Mouse (Mus musculus) forebrain, embryonic 12.5 days (tissue): ENCODE measurements around the gene Tor4a. TPM values are rescaled to one million over a fixed set of nuclear protein-coding genes. Genes with fewer than 3 reads are reported as not detected.

Experiments used
- ATAC-seq: fragments of 200-750 bp; cut with Nextera tagmentation; 2 replicates; pipeline ENCODE4 v1.8.0; 2017; ENCODE audit warnings: moderate TSS enrichment; ENCODE audit not compliant: low FRiP score
- H3K27ac ChIP-seq: fragments of 300-500 bp; sonication (generic); 2 replicates; pipeline ENCODE4 v1.5.1; 2016; ENCODE audit warnings: mild to moderate bottlenecking
- H3K27me3 ChIP-seq: fragments of 300-500 bp; sonication (generic); 2 replicates; pipeline ENCODE4 v1.6.1; 2016; ENCODE audit warnings: mild to moderate bottlenecking
- H3K36me3 ChIP-seq: fragments of 300-500 bp; sonication (generic); replicated peaks from 2 replicates; pipeline ENCODE4 v1.6.1; 2016; ENCODE audit warnings: mild to moderate bottlenecking
- H3K4me1 ChIP-seq: fragments of 300-500 bp; sonication (generic); 2 replicates; pipeline ENCODE4 v1.6.1; 2016
- H3K4me2 ChIP-seq: fragments of 300-500 bp; sonication (generic); 2 replicates; pipeline ENCODE4 v1.6.1; 2016; ENCODE audit warnings: mild to moderate bottlenecking, moderate library complexity
- H3K4me3 ChIP-seq: fragments of 300-500 bp; sonication (generic); replicated peaks from 2 replicates; pipeline ENCODE4 v1.5.1; 2016; ENCODE audit warnings: mild to moderate bottlenecking
- H3K9ac ChIP-seq: fragments of 300-500 bp; sonication (generic); 2 replicates; pipeline ENCODE4 v1.6.1; 2016; ENCODE audit warnings: mild to moderate bottlenecking
- H3K9me3 ChIP-seq: fragments of 300-500 bp; sonication (generic); 2 replicates; pipeline ENCODE4 v1.6.1; 2016
- WGBS: fragments of 180-500 bp; shearing (Covaris S2); methylation state at CpG from one replicate; pipeline ENCODE4 v1.1.7; 2016; 5-methylcytosine and 5-hydroxymethylcytosine counted together
- polyA plus RNA-seq: library from polyadenylated mRNA; unstranded; fragments of >200 nt; fragmentation: Nextera tagmentation; extraction: Ambion mirVana; gene quantifications from 2 replicates; pipeline ENCODE4 v1.2.1, GENCODE M21; 2016

The Tor4a gene
- polyA plus RNA-seq, 1 experiment from 2014 or later = 1.0 TPM

DNA sequence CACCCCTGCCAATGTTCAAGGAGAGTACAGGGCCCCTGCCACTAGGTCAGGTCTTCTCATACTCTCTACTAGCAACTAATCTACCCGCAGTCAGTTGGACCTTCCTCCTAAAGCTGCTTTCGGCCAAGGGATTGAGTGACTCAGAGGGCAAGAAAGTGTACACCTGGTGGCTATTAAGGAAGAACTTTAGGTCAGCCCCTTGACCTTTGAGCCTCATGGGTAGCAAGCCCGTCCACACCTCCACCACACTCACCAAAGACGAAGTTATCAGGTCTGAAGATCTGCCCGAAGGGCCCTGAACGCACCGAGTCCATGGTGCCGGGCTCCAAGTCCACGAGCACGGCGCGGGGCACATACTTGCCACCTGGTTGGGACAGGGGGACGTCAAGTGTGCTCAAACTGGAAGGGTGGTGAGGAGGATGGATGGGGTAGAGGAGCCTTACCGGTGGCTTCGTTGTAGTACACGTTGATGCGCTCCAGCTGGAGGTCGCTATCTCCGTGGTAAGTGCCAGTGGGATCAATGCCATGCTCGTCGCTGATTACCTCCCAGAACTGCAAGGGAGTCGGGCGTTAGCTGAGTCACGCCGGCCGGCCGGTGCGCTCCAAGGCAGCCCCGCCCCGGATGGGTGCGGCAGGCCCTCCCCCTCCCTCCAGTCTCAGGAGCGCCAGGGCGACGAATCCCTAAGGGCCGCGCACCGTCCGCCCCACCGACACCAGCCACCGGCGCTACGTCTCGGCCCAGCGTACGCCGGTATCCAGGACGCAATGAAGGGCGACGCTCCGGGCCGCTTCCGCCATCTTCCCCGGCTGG lies 27.2 kb upstream of the Tor4a start:
- Histone ChIP-seq H3K9ac (peak overlapping the region; percentile 84), H3K27me3 (peaks cover under 1% of the 10 kb centered on the region; the same call in 1 of the 2 replicates), H3K4me1 (peaks cover 19% of the 10 kb centered on the region), H3K27ac (peak overlapping the region; percentile 94), H3K4me2 (peak overlapping the region; percentile 93), H3K36me3 (peaks cover 13% of the 10 kb centered on the region), H3K4me3 (peak overlapping the region; percentile 90), H3K9me3 (no peaks in the 10 kb centered on the region)
- peak; percentile 45 for ATAC-seq
- 2% methylated on average over 53 of the region's 53 CpGs for WGBS

DNA sequence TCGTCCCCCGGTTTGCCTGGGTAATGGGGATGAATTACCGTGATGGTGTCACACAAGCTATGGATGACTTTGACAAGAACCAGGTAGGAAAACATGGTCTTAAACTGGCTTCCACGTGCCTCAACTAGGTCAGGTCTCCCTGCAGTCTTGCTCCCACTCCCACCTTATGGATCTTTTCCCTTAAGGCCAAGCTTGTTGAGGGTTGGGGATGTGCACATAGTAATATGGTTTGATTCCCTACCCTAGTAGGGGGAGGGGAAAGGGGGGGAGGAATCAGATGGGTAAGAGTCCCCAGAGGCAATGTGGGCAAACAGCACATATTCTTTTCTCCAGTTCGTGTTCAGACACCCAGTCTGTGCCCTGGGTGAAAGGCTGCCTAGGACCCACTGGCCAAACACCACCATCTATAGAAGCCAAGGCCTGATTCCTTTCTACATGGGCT lies 24.7 kb upstream of the Tor4a start:
- Histone ChIP-seq H3K36me3 (peaks cover 13% of the 10 kb centered on the region), H3K9ac (no peak overlapping the region), H3K9me3 (no peaks in the 10 kb centered on the region), H3K27me3 (no peaks in the 10 kb centered on the region), H3K4me3 (no peak overlapping the region), H3K4me2 (no peak overlapping the region), H3K27ac (no peak overlapping the region), H3K4me1 (peaks cover 16% of the 10 kb centered on the region)
- WGBS = 74% methylated on average over 5 of the region's 5 CpGs
- no peak for ATAC-seq

DNA sequence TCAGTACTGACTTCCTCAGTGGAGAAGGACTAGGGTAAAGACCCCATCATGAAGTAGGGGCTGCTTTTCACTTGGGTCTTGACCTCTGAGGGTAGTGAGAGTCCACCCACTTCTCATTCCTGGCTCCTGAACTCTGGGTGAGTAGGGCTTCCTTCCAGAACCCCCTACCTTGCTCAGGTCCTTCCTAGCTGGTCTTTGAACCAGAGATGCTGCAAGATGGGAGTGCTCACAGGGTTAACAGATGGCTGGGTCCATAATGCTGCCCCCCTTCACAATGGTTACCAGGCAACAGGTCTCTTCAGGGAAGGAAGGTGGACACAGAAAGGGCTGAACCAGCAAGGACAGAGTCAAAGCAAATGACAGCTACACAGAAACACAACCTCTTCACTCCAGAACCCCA lies 21.8 kb upstream of the Tor4a start, which contains the start of gene Fam166a:
Gene Fam166a (plus strand): TSS at position 301 of the 400 bp plus-strand sequence.
- ATAC-seq = no peak
- Histone ChIP-seq H3K27me3 (0 out of 2 replicates have a peak, but pooled peaks cover 3% of the 10 kb centered on the region), H3K4me1 (peaks cover 4% of the 10 kb centered on the region), H3K9ac (no peak within 1 kb of the TSS), H3K36me3 (peaks cover 13% of the 10 kb centered on the region), H3K9me3 (no peaks in the 10 kb centered on the region), H3K4me3 (no peak within 1 kb of the TSS), H3K27ac (no peak within 1 kb of the TSS), H3K4me2 (no peak within 1 kb of the TSS)

DNA sequence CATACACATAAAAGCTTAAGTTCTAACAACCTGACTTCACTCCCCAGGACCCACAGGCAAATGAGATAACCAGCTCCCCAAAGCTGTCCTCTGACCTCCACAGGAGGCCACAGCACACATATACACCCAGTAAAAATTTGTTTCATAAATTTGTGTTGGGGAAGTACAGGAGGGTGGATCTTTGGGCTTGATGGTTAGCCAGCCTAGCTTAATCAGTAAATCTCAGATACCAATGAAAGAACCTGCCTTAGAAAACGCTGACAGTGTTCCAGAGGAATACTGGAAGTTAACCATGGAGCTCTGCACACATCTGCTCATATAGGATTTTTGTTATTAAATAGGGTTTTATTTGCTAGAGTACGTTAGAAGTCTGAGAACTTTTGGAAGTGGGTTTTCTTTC lies 21.0 kb upstream of the Tor4a start:
- H3K36me3 ChIP-seq = peaks cover 13% of the 10 kb centered on the region
- H3K9me3 ChIP-seq = no peaks in the 10 kb centered on the region
- no peak overlapping the region for H3K4me2 ChIP-seq
- WGBS = 71% methylated on average over 2 of the region's 2 CpGs
- no peaks in the 10 kb centered on the region; the same call in 1 of the 2 replicates for H3K4me1 ChIP-seq
- H3K27me3 ChIP-seq = peaks cover 10% of the 10 kb centered on the region; the same call in 1 of the 2 replicates
- H3K9ac ChIP-seq = no peak overlapping the region
- H3K27ac ChIP-seq = no peak overlapping the region
- H3K4me3 ChIP-seq = no peak overlapping the region
- no peak for ATAC-seq

DNA sequence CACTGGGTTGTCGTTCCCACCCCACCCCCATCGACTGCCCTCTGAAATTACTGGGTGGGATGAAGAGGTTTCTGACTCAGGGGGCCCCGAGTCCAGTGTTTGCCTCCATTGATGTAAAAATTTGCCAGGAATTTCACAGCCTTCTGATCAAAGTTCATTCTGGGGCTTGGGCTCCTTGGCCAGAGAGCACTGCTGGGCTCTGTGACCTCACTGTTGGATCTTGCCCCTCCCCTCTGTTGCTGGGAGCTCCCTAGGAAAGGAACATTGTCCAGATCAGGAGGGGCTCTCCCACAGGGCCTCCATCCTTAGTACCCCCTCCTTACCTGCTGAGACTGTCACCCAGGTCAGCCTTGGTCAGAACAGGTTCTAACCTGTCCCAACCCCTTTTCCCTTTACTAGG lies 17.8 kb upstream of the Tor4a start, which contains the start of gene Stpg3:
Gene Stpg3 (minus strand): TSS at position 194 of the 400 bp plus-strand sequence.
- no peaks in the 10 kb centered on the region for H3K9me3 ChIP-seq
- H3K9ac ChIP-seq = no peak within 1 kb of the TSS
- 75% methylated on average over 3 of the region's 3 CpGs for WGBS
- H3K4me3 ChIP-seq = no peak within 1 kb of the TSS
- no peak within 1 kb of the TSS for H3K27ac ChIP-seq
- no peak within 1 kb of the TSS for H3K4me2 ChIP-seq
- peaks cover 12% of the 10 kb centered on the region; the same call in 1 of the 2 replicates for H3K27me3 ChIP-seq
- no peak for ATAC-seq
- no peaks in the 10 kb centered on the region for H3K36me3 ChIP-seq
- H3K4me1 ChIP-seq = peaks cover 16% of the 10 kb centered on the region

DNA sequence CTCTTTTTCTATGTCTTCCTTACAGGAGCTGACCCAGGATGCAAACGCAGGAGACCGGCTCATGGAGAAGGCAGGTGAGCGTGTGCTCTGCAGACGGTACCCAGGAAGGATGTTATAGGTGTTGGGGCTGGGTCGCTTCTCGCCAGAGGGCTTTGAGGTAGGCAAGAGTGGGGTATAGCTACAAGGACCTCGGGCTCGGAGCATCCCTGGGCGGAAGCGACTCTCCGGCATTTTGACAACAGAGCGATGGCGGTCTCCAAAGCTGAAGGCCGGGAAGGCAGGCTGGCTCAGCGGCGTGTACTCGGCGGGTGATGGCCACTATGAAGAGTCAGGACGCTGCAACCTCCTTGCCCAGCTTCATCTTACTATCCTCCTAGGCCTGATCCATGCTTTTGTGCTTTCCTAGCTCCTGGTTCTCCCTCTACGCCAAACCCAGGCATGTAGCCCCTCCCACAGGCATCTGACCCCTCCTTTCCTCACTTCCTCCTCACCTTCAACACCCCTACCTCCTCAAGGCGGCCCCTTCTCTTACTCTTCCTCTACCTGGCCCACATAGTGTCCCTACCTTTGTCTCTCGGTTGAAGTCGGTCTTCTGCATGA lies 16.7 kb upstream of the Tor4a start:
- ATAC-seq = no peak
- peaks cover 12% of the 10 kb centered on the region; the same call in 1 of the 2 replicates for H3K27me3 ChIP-seq
- no peak overlapping the region for H3K9ac ChIP-seq
- H3K36me3 ChIP-seq = 0 out of 2 replicates have a peak, but pooled peaks cover 7% of the 10 kb centered on the region
- 65% methylated on average over 23 of the region's 23 CpGs for WGBS
- no peak overlapping the region for H3K27ac ChIP-seq
- H3K9me3 ChIP-seq = no peaks in the 10 kb centered on the region
- peaks cover 23% of the 10 kb centered on the region for H3K4me1 ChIP-seq
- no peak overlapping the region for H3K4me3 ChIP-seq
- H3K4me2 ChIP-seq = no peak overlapping the region

DNA sequence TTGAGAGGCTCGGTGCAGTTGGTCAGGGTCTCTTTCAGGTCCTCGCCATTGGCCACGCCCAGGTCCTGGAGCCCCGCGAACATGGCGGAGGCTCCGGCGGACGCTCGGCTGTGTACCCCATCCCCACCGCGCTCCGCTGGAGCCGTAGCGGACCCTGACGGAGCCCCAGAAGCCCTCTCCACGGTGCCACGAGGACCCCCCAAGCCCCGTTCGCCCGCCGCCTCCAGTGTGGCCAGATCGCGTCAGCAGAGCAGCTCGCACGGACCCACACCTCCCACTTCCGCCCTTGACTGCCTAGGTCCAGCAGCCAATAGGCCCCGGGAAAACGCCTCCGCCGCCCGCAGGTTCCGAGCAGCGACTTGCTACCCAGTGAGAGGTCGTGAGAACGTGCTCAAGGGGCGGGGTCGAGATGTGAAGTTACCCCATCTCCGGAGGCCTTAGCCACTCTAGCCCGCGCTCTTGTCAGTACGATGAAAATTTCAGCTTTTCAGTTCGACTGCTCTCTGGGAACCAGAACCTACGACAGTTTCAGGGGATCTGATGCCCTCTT lies 14.5 kb upstream of the Tor4a start, which contains the start of gene Nelfb:
Gene Nelfb (minus strand): TSS at position 369 of the 550 bp plus-strand sequence.
- Histone ChIP-seq H3K9ac (peak within 1 kb of the TSS; percentile 86), H3K4me3 (peak within 1 kb of the TSS; percentile 86), H3K9me3 (no peaks in the 10 kb centered on the region), H3K36me3 (peaks cover 28% of the 10 kb centered on the region), H3K4me1 (peaks cover 25% of the 10 kb centered on the region), H3K27me3 (peaks cover 12% of the 10 kb centered on the region; the same call in 1 of the 2 replicates), H3K27ac (peak within 1 kb of the TSS; percentile 90), H3K4me2 (peak within 1 kb of the TSS; percentile 95)
- under 1% methylated on average over 44 of the region's 44 CpGs for WGBS
- peak; percentile 93 for ATAC-seq

DNA sequence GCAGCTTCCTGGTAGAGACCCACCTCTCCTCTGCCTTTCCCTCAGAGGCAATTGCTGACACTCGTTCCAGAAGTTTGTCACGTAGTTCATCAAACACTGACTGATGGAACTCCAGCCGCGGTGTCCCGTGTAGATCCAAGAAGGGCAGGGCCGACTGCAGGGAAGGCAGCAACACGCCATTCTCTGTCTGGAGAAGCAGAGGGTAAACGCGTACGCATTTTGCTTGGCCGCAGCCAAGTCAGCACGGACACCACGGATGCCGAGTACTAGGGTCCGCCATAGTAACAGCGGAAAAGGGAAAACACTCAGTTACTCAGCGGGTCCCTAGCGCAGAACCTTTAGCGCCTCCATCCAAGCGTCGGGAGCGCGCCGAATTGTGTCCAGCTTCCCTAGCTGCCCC lies 14.0 kb upstream of the Tor4a start:
- H3K4me1 ChIP-seq = peaks cover 25% of the 10 kb centered on the region
- peak overlapping the region; percentile 86 for H3K9ac ChIP-seq
- ATAC-seq = peak; percentile 44
- peaks cover 12% of the 10 kb centered on the region; the same call in 1 of the 2 replicates for H3K27me3 ChIP-seq
- H3K36me3 ChIP-seq = peaks cover 33% of the 10 kb centered on the region
- under 1% methylated on average over 24 of the region's 24 CpGs for WGBS
- peak overlapping the region; percentile 95 for H3K4me2 ChIP-seq
- H3K4me3 ChIP-seq = peak overlapping the region; percentile 86
- peak overlapping the region; percentile 90 for H3K27ac ChIP-seq
- no peaks in the 10 kb centered on the region for H3K9me3 ChIP-seq

DNA sequence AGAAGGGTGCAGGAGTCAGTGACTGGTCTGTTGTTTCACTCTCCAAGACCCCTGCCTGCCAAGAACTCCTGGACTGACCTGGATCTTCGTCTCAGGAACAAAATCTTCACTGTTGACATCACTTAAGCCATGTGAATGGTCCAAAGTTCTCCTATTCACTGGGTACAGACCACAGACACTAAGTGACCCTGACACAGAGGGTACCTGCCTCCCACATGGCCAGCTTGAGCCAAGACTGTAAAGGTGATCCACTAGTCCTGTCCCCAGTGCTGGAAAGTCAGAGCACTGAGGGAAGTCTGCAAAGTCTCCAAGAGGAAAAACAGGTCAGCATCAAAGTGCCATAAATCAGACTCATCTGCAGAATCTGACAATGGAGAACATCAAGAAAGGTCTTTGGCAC lies 10.9 kb upstream of the Tor4a start:
- no peak overlapping the region for H3K4me2 ChIP-seq
- H3K9ac ChIP-seq = no peak overlapping the region
- no peak overlapping the region for H3K4me3 ChIP-seq
- no peaks in the 10 kb centered on the region for H3K9me3 ChIP-seq
- H3K27me3 ChIP-seq = 0 out of 2 replicates have a peak, but pooled peaks cover 1% of the 10 kb centered on the region
- H3K4me1 ChIP-seq = peaks cover 25% of the 10 kb centered on the region
- peaks cover 63% of the 10 kb centered on the region for H3K36me3 ChIP-seq
- 85% methylated on average over 1 of the region's 1 CpGs for WGBS
- no peak for ATAC-seq
- H3K27ac ChIP-seq = no peak overlapping the region

DNA sequence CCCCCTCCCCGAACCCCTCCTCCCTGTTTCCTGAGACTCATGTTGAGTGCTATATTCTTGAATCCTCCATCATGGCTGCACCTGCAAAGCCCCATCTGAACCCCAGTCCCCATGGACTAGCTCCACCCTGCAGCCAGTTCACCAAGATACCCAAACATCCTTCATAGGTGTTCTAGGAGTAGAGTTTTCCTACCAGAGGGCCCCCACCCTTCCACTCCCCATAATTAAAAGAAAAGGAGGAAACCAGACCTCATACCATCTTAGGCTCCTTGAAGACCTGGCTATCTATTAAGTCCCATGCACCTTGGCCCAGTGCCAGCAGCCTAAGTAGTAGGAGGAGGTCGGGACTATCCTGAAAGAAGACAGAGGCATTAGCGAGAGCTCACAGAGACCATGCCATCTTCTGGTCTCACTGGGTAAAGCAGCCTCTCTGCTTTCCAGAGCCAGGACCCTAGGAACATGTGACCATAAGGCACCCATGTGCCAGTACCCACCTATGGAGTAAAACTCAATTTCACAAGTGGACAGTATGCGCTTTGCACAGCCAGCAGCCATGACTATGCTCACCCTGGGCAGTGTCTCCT lies 7.0 kb upstream of the Tor4a start:
- Histone ChIP-seq H3K4me1 (peaks cover 3% of the 10 kb centered on the region), H3K4me3 (no peak overlapping the region), H3K9ac (no peak overlapping the region), H3K27me3 (no peaks in the 10 kb centered on the region), H3K4me2 (no peak overlapping the region), H3K36me3 (peaks cover 95% of the 10 kb centered on the region), H3K9me3 (no peaks in the 10 kb centered on the region), H3K27ac (no peak overlapping the region)
- ATAC-seq = no peak
- 69% methylated on average over 4 of the region's 4 CpGs for WGBS

DNA sequence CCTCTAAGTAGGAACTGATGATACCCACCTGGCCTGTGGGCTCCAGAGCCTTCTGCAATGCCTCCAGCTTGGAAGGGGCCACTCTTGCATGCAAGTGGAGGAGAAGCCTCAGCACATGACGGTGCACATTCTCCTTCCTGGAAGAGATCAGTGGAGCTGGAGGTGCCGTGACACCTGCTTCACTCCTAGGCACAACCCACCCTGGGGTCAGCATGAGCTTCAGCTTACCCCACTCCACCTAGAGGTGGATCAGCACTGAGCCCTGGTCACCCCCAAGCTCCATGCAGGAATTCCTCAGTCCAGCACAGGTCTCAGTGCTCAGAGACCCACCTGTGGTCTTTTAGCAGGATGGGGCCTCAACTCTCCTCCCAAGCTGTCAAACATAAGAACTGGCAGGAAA lies 3.9 kb upstream of the Tor4a start:
- H3K27me3 ChIP-seq = peaks cover 19% of the 10 kb centered on the region
- H3K9me3 ChIP-seq = no peaks in the 10 kb centered on the region
- no peak overlapping the region for H3K4me2 ChIP-seq
- 93% methylated on average over 2 of the region's 2 CpGs for WGBS
- H3K36me3 ChIP-seq = peaks cover 75% of the 10 kb centered on the region
- H3K9ac ChIP-seq = no peak overlapping the region
- no peak for ATAC-seq
- H3K27ac ChIP-seq = no peak overlapping the region
- H3K4me1 ChIP-seq = peaks cover 1% of the 10 kb centered on the region; the same call in 1 of the 2 replicates
- H3K4me3 ChIP-seq = no peak overlapping the region

DNA sequence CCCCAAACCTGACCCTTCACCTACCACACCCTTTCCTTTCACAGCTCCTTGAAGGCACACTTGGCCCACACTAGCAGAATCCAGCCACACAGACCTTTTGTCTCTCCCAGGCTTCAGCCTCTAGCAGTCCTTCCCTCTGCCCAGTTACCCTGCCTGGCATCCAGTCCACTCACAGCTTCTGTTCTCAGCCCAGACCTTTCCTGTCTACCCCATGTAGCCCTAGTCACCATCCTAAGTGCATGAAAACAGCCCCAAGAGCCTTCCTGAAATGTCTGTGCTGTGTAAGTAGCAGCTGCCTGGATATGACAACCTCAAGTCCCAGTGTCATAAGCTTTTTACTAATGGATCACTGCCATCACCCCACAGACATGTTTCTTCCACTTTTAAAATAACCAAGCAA lies 1.3 kb upstream of the Tor4a start:
- peaks cover 50% of the 10 kb centered on the region for H3K36me3 ChIP-seq
- peaks cover 38% of the 10 kb centered on the region for H3K27me3 ChIP-seq
- no peak overlapping the region for H3K4me2 ChIP-seq
- H3K9me3 ChIP-seq = no peaks in the 10 kb centered on the region
- H3K4me3 ChIP-seq = no peak overlapping the region
- H3K27ac ChIP-seq = no peak overlapping the region
- no peak for ATAC-seq
- H3K9ac ChIP-seq = no peak overlapping the region
- H3K4me1 ChIP-seq = peaks cover 10% of the 10 kb centered on the region
